Mouse (Mus musculus) lung, embryonic 14.5 days (tissue): ENCODE results near the gene Tent5b. TPM values are rescaled to one million over a fixed set of nuclear protein-coding genes. Genes with fewer than 3 reads are reported as not detected.
"Not testable (repeated sequence)": the region's sequence is repeated elsewhere in the genome, so short reads cannot be mapped to it uniquely, and the experiment has no call there.

Experiments used
- ATAC-seq: fragments of 200-750 bp; cut with Nextera tagmentation; 2 replicates; pipeline ENCODE4 v1.8.0; 2017; ENCODE audit warnings: mild to moderate bottlenecking, moderate TSS enrichment, moderate library complexity; ENCODE audit not compliant: insufficient read depth
- DNase-seq: peaks from one replicate; pipeline ENCODE4 v3.0.0-alpha.2; 2015
- H3K27ac ChIP-seq: fragments of 300-500 bp; sonication (generic); 2 replicates; pipeline ENCODE4 v1.5.1; 2014; ENCODE audit warnings: low read depth, mild to moderate bottlenecking, moderate library complexity
- H3K27me3 ChIP-seq: fragments of 300-500 bp; sonication (generic); 2 replicates; pipeline ENCODE4 v1.6.1; 2014; ENCODE audit warnings: low read length, control low read depth; ENCODE audit not compliant: insufficient read depth
- H3K36me3 ChIP-seq: fragments of 300-500 bp; sonication (generic); 2 replicates; pipeline ENCODE4 v1.6.1; 2014; ENCODE audit warnings: control low read depth; ENCODE audit not compliant: insufficient read depth
- H3K4me1 ChIP-seq: fragments of 300-500 bp; sonication (generic); 2 replicates; pipeline ENCODE4 v1.6.1; 2014; ENCODE audit warnings: antibody characterized with exemption, control low read depth; ENCODE audit not compliant: insufficient read depth
- H3K4me2 ChIP-seq: fragments of 300-500 bp; sonication (generic); 2 replicates; pipeline ENCODE4 v1.6.1; 2014; ENCODE audit warnings: mild to moderate bottlenecking
- H3K4me3 ChIP-seq: fragments of 300-500 bp; sonication (generic); 2 replicates; pipeline ENCODE4 v1.5.1; 2014; ENCODE audit warnings: low read depth, low read length
- H3K9ac ChIP-seq: fragments of 300-500 bp; sonication (generic); 2 replicates; pipeline ENCODE4 v1.6.1; 2014
- H3K9me3 ChIP-seq: fragments of 300-500 bp; sonication (generic); 2 replicates; pipeline ENCODE4 v1.6.1; 2016; ENCODE audit warnings: low read depth, low read length, control low read depth
- CTCF ChIP-seq: IDR thresholded peaks from 2 replicates; pipeline ENCODE4 v1.5.1; 2016; ENCODE audit warnings: antibody characterized with exemption, low read depth
- whole genome bisulfite sequencing: fragments of 180-500 bp; shearing (Covaris S2); extraction: QIAGEN DNeasy Blood & Tissue Kit; methylation state at CpG from one replicate; pipeline ENCODE4 v1.1.7; 2014; 5-methylcytosine and 5-hydroxymethylcytosine counted together
- polyA plus RNA-seq: library from polyadenylated mRNA; unstranded; fragments of >200 nt; fragmentation: Nextera tagmentation; extraction: Ambion mirVana; gene quantifications from 2 replicates; pipeline ENCODE4 v1.2.1, GENCODE M21; 2014

Tent5b gene
- polyA plus RNA-seq, 1 experiment from 2014 or later: 0.41 TPM

DNA sequence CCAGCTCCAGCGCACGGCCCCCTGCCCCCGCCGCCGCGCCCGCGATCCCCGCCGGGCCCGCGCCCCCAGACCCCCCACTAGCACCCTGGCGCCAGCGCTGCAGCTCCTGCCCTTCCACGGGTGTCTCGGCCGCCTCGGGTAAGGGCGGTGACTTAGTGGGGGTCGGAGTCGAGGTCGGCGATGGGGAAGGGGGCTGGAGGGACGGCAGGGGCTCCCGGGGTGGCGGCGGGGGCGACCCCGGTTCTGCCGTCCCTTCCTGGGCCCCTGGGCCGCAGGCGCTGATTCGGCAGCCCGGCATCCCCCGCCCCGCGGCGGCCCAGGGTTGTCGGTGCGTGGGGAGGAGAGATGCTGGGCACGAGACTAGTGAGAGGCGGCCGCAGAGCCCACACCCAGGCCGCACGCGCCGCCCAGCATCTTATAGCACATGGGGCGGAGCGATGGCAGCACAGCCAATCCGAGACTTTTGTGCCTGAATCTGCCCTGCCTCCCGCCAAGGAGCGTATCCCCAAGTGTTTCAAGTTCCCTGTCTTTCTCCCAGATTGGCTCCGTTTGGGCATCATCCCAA, 18.3 kb downstream of the Tent5b start, which contains the start of gene Trnp1:
TSS of gene Trnp1 (minus strand) at position 391 of the 565 bp plus-strand sequence.
- peaks cover 8% of the 10 kb centered on the region for H3K4me1 ChIP-seq
- ATAC-seq: peak; percentile 89
- peak within 1 kb of the TSS; percentile 100 for H3K4me2 ChIP-seq
- H3K27me3 ChIP-seq: peaks cover 73% of the 10 kb centered on the region
- no peak for TF ChIP-seq CTCF
- DNase-seq: peak; percentile 90
- H3K9ac ChIP-seq: peak within 1 kb of the TSS; percentile 44
- 1% methylated on average over 50 of the region's 53 CpGs for WGBS
- no peaks in the 10 kb centered on the region for H3K9me3 ChIP-seq
- H3K36me3 ChIP-seq: no peaks in the 10 kb centered on the region
- H3K4me3 ChIP-seq: peak within 1 kb of the TSS; percentile 58
- no peak within 1 kb of the TSS for H3K27ac ChIP-seq

DNA sequence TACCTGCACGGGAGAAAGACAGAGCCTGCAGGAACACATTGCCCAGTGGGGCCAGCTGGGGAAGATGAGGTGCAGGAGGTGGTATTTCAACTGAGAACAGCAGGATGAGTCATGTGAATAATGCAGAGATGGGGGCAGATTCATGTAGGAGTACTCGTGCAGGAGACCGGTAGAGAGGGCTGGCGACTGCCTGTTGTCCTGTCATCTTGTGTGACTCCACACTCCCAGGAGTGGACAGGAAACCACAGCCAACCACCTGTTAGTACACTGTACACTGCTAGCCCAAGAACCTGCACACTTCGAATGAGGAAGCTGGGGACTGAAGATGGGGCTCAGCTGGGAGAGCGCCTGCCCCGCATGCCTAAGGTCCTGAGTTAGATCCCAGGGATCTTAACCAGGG, 21.6 kb downstream of the Tent5b start:
- H3K27me3 ChIP-seq: peaks cover 57% of the 10 kb centered on the region
- DNase-seq: no peak

DNA sequence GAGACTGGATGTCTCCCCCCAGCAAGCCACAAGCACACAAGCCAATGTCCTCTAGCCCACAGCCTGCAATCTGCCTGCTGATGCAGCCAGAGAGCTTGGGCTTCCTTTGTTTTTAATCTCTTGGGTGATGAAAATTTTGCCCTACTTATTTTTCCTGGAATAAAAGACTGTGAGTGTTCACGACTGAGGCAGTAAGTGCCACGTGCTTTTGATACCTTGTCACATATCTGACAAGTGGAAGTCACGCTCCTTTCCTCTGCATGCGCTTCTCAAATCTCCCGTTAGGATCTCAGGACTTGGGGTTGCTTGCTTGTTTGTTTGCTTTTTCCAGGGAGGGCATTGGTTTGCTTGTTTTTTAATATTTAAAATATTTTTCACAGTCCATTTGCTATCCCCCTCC, 24.4 kb downstream of the Tent5b start:
- no peak overlapping the region for H3K4me3 ChIP-seq
- peaks cover 29% of the 10 kb centered on the region for H3K27me3 ChIP-seq
- no peak overlapping the region for H3K4me2 ChIP-seq
- WGBS: 33% methylated on average over 5 of the region's 5 CpGs
- DNase-seq (no peak), ATAC-seq (no peak)
- H3K9me3 ChIP-seq: no peaks in the 10 kb centered on the region
- TF ChIP-seq CTCF: no peak
- no peak overlapping the region for H3K9ac ChIP-seq
- H3K36me3 ChIP-seq: no peaks in the 10 kb centered on the region
- H3K27ac ChIP-seq: no peak overlapping the region
- no peaks in the 10 kb centered on the region for H3K4me1 ChIP-seq

More for the DNA sequence above, 21.6 kb downstream of the Tent5b start:
- H3K27ac ChIP-seq: no peak overlapping the region
- H3K4me1 ChIP-seq: peaks cover 8% of the 10 kb centered on the region
- no peak overlapping the region for H3K4me2 ChIP-seq
- TF ChIP-seq CTCF: no peak
- ATAC-seq: no peak
- no peak overlapping the region for H3K9ac ChIP-seq
- no peak overlapping the region for H3K4me3 ChIP-seq
- no peaks in the 10 kb centered on the region for H3K9me3 ChIP-seq
- 62% methylated on average over 7 of the region's 7 CpGs for WGBS
- no peaks in the 10 kb centered on the region for H3K36me3 ChIP-seq

DNA sequence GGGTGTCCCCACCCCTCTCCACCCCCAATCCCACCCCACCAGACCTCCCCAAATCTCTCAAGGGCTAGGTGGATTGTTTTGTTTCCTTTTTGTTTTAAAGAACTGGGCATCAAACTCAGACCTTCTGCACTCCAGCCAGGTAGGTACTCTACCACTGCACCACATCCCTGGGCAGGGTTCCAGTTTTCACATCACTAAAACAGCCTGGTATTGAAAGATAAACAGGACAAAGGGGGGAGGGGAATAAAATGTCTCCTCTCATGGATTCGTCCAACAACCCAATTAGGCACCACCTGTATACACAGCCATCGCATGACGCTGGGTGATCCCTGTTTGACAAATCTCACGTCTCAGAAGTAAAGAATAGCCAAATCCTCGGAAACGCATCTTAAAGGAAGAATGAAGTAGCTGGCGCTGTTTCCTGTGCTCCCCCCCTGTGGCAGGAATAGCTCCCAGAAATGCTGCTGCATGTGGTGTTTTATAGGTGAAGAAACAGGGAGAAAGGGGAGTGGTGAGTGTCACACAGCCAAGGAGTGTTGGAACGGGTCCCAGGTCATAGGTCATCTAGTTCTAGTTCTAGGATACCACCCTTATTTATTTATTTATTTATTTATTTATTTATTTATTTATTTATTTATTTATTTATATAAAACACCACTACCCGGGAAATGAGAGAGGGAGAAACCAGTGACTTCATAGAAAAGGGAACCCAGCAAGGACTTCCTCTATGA, 25.0 kb downstream of the Tent5b start:
- no peak overlapping the region for H3K4me2 ChIP-seq
- DNase-seq: no peak
- no peaks in the 10 kb centered on the region for H3K4me1 ChIP-seq
- no peak for ATAC-seq
- H3K27me3 ChIP-seq: peaks cover 23% of the 10 kb centered on the region
- H3K9ac ChIP-seq: no peak overlapping the region
- 53% methylated on average over 9 of the region's 9 CpGs for WGBS
- no peak overlapping the region for H3K4me3 ChIP-seq
- H3K36me3 ChIP-seq: no peaks in the 10 kb centered on the region
- no peak for TF ChIP-seq CTCF
- no peaks in the 10 kb centered on the region for H3K9me3 ChIP-seq
- no peak overlapping the region for H3K27ac ChIP-seq

DNA sequence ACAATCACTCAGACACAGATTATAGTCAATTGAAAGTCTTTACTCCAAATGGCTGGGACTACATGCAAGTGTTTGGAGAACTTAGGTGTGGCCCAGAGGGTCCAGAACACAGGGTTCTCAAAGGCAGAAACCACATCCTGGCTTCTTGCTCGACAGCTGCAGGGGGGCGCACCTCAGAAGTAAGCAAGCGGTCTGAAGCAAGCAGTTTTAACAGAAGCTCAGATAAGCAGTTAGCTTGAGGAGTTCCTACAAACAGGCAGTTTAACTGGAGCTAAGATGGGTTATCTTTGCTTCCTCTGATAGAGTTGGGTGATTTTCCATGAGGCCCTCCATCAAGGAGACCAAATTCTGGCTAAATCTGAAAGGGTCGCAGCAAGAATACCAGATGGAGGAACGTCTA, 26.6 kb downstream of the Tent5b start:
- TF ChIP-seq CTCF: no peak
- no peaks in the 10 kb centered on the region for H3K4me1 ChIP-seq
- no peaks in the 10 kb centered on the region for H3K36me3 ChIP-seq
- no peak overlapping the region for H3K4me2 ChIP-seq
- H3K4me3 ChIP-seq: no peak overlapping the region
- WGBS: 61% methylated on average over 5 of the region's 5 CpGs
- H3K9me3 ChIP-seq: no peaks in the 10 kb centered on the region
- ATAC-seq (no peak), DNase-seq (no peak)
- H3K27ac ChIP-seq: no peak overlapping the region
- H3K9ac ChIP-seq: no peak overlapping the region
- H3K27me3 ChIP-seq: peaks cover 7% of the 10 kb centered on the region

DNA sequence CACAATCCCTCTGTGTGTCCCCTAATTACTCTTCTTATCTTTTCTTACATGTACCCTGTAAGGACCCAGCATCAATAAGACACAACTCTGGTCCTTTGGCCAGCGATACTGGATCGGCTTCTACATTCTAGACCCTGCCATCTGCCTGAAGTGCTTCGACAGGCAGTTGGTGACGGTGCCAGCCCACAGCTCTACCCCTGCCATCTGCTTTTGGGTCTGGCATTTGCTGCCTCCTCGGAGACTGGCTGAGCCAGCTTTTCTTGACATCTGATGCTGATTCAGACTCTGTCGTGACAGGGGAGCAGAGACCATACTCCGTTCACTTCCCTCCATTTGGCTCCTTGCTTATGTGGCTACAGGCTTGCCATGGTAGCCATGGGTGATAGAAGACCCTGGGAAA, 29.1 kb downstream of the Tent5b start:
- Histone ChIP-seq H3K4me1 (no peaks in the 10 kb centered on the region), H3K9ac (no peak overlapping the region), H3K27me3 (no peaks in the 10 kb centered on the region), H3K36me3 (no peaks in the 10 kb centered on the region), H3K4me2 (no peak overlapping the region), H3K27ac (no peak overlapping the region), H3K9me3 (no peaks in the 10 kb centered on the region), H3K4me3 (no peak overlapping the region)
- ATAC-seq (no peak), DNase-seq (no peak)
- WGBS: 81% methylated on average over 7 of the region's 7 CpGs
- no peak for TF ChIP-seq CTCF

DNA sequence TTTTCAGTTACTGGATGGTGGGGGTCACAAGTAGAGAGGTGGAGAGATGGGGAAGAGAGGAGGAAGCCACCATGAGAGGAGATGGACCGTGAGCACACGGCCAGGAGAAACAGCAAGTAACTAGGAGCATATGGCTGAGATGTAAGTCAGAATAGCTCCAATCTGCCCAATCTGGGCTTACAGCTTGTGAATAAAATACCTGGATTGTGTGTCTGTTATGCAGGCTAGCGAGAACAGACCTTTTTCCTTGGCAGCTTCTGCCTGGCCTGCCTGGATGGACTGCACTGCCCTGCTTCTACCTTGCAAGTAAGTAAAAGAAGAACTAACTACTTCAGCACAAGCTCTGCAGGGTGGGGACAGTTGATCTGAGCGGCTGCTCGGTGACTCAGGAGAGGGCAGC, 31.1 kb downstream of the Tent5b start:
- H3K4me2 ChIP-seq: no peak overlapping the region
- DNase-seq: no peak
- no peaks in the 10 kb centered on the region for H3K4me1 ChIP-seq
- no peak overlapping the region for H3K4me3 ChIP-seq
- H3K9me3 ChIP-seq: no peaks in the 10 kb centered on the region
- TF ChIP-seq CTCF: no peak
- no peak overlapping the region for H3K9ac ChIP-seq
- H3K36me3 ChIP-seq: no peaks in the 10 kb centered on the region
- H3K27ac ChIP-seq: no peak overlapping the region
- ATAC-seq: no peak
- H3K27me3 ChIP-seq: no peaks in the 10 kb centered on the region
- 78% methylated on average over 5 of the region's 5 CpGs for WGBS

DNA sequence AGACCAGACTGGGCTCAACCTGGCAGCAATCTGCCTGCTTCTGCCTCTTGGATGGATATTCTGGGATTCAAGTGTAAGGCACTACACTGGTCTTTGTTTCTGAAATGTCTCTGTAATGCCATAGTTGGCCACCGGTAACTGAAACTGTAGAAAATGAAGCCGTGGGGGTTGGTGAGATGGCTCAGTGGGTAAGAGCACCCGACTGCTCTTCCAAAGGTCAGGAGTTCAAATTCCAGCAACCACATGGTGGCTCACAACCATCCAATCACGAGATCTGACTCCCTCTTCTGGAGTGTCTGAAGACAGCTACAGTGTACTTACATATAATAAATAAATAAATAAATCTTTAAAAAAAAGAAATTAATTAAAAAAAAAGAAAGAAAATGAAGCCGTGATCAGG, 32.6 kb downstream of the Tent5b start:
- not testable (repeated sequence) for H3K9ac ChIP-seq, H3K36me3 ChIP-seq, H3K4me2 ChIP-seq, H3K4me3 ChIP-seq, ATAC-seq, H3K27ac ChIP-seq, DNase-seq, H3K9me3 ChIP-seq, H3K27me3 ChIP-seq, H3K4me1 ChIP-seq
- 36% methylated on average over 4 of the region's 5 CpGs for WGBS
